ENCODE assay signal across 8 mouse cellular contexts in genomic region chr7:16924037-16924834, GRCm38 (mm10). TPM values are rescaled to one million over a fixed set of nuclear protein-coding genes. Genes with fewer than 3 reads are reported as not detected.
A peak's percentile ranks its signal among the peaks of the same experiment; 100 is the strongest.
DNase-seq lines count a peak whose midpoint lies in the region; ATAC-seq lines count a peak whose summit lies in the region.

TSS of gene Calm3 (minus strand) at chr7:16924114.

- no peaks in the 10 kb centered on the region for H3K9me3 ChIP-seq in hindbrain, embryonic 14.5 days (ENCODE audit: control insufficient read depth, low read length)

- peak; percentile 92 for ATAC-seq in hindbrain, embryonic 14.5 days (ENCODE audit: low FRiP score)

- H3K4me1 ChIP-seq in hindbrain, embryonic 14.5 days (replicated peaks; ENCODE audit: control insufficient read depth, insufficient read depth, low read length), result peaks cover 34% of the 10 kb centered on the region

- peak within 1 kb of the TSS; percentile 95 for H3K27ac ChIP-seq in hindbrain, embryonic 14.5 days

- DNase-seq in R1 (ENCODE audit: low read depth, low spot score), result peak; percentile 100
- peak; percentile 100 for DNase-seq in cerebellum, postnatal 25 days
- DNase-seq in frontal cortex, postnatal 25 days (ENCODE audit: low spot score in 2 of 2), result peak; percentile 100
- DNase-seq in hindbrain, embryonic 14.5 days (ENCODE audit: low spot score), result peak; percentile 100
- DNase-seq in layer of hippocampus, postnatal 36 days, result peak; percentile 100
- peak; percentile 99 for DNase-seq in lung, postnatal 36 days
- DNase-seq in retina, postnatal 1 day, result peak; percentile 100
- DNase-seq in urinary bladder, adult 18-20 months (ENCODE audit: low spot score in 2 of 2), result peak; percentile 99

- peak within 1 kb of the TSS; percentile 96 for H3K4me2 ChIP-seq in hindbrain, embryonic 14.5 days (replicated peaks)

- H3K36me3 ChIP-seq in hindbrain, embryonic 14.5 days (replicated peaks; ENCODE audit: control insufficient read depth, insufficient read depth), result peaks cover 4% of the 10 kb centered on the region

- H3K9ac ChIP-seq in hindbrain, embryonic 14.5 days, result peak within 1 kb of the TSS; percentile 99

- no peaks in the 10 kb centered on the region for H3K27me3 ChIP-seq in hindbrain, embryonic 14.5 days (ENCODE audit: control insufficient read depth, insufficient read depth, low read length)

- peak within 1 kb of the TSS; percentile 91 for H3K4me3 ChIP-seq in hindbrain, embryonic 14.5 days (replicated peaks; ENCODE audit: low read length)

- WGBS in hindbrain, embryonic 14.5 days, result 2% methylated on average over 58 of the region's 64 CpGs

RNA-seq across cellular contexts. Expression of gene Calm3, which starts in this region (rescaled TPM):
- polyA plus RNA-seq in hindbrain, embryonic 14.5 days (2014; fragmentation: Nextera tagmentation; extraction: Ambion mirVana), result 510 and 527 TPM in 2 replicates
- total RNA-seq in layer of hippocampus, postnatal 36 days (2021), result 1,000 to 10,000 TPM; 2,055 to 2,361 TPM

Comparison
In these comparisons a context has a peak if more than half of its experiments do, and no peak if none do; other contexts are left out.
1. Peak in every context shown above with its lines: DNase-seq, ATAC-seq, H3K4me3 ChIP-seq and H3K27ac ChIP-seq.